Mouse (Mus musculus) liver, embryonic 14.5 days (tissue): ENCODE results near the gene Bcl2. TPM values are rescaled to one million over a fixed set of nuclear protein-coding genes. Genes with fewer than 3 reads are reported as not detected.

ENCODE experiments used
- ATAC-seq: fragments of 200-750 bp; cut with Nextera tagmentation; 2 replicates; pipeline ENCODE4 v1.8.0; 2017; ENCODE audit warnings: moderate number of reproducible peaks, mild to moderate bottlenecking, moderate library complexity; ENCODE audit not compliant: insufficient read depth
- DNase-seq, 3 experiments: peaks; one replicate each; pipeline ENCODE4 v3.0.0-alpha.2; 2012 to 2013; ENCODE audit warnings: low read depth in 3 of 3, low spot score in 3 of 3
- H3K27ac ChIP-seq: fragments of 300-500 bp; sonication (generic); 2 replicates; pipeline ENCODE4 v1.5.1; 2014; ENCODE audit warnings: moderate library complexity, mild to moderate bottlenecking, control low read depth, inconsistent platforms
- H3K27me3 ChIP-seq: fragments of 300-500 bp; sonication (generic); 2 replicates; pipeline ENCODE4 v1.6.1; 2014; ENCODE audit warnings: mild to moderate bottlenecking, low read length, moderate library complexity; ENCODE audit not compliant: control insufficient read depth, insufficient read depth
- H3K36me3 ChIP-seq: fragments of 300-500 bp; sonication (generic); replicated peaks from 2 replicates; pipeline ENCODE4 v1.6.1; 2014; ENCODE audit warnings: low read depth; ENCODE audit not compliant: control insufficient read depth, insufficient read depth
- H3K4me1 ChIP-seq, 2 experiments: fragments of 200-500 bp in 1 of 2; fragments of 300-500 bp in 1 of 2; sonication (generic) in 1 of 2; replicated peaks; 2 replicates each; pipeline ENCODE4 v1.6.1; 2012 to 2014; ENCODE audit warnings: antibody characterized with exemption in 1 of 2, inconsistent platforms in 1 of 2, low read length in 1 of 2; ENCODE audit not compliant: control insufficient read depth in 2 of 2, insufficient read depth in 2 of 2
- H3K4me2 ChIP-seq: fragments of 300-500 bp; sonication (generic); 2 replicates; pipeline ENCODE4 v1.6.1; 2014; ENCODE audit warnings: low read depth, mild to moderate bottlenecking, control low read depth, moderate library complexity
- H3K4me3 ChIP-seq, 2 experiments: fragments of 200-500 bp in 1 of 2; fragments of 300-500 bp in 1 of 2; sonication (generic) in 1 of 2; 2 replicates each; pipeline ENCODE4 v1.5.1; 2012 to 2014; ENCODE audit warnings: low read depth in 2 of 2, low read length in 2 of 2, mild to moderate bottlenecking in 2 of 2, control low read depth in 1 of 2, inconsistent platforms in 1 of 2, moderate library complexity in 1 of 2; ENCODE audit not compliant: insufficient read depth in 1 of 2
- H3K9ac ChIP-seq: fragments of 300-500 bp; sonication (generic); replicated peaks from 2 replicates; pipeline ENCODE4 v1.6.1; 2014; ENCODE audit warnings: mild to moderate bottlenecking, control low read depth, moderate library complexity
- H3K9me3 ChIP-seq: fragments of 300-500 bp; sonication (generic); 2 replicates; pipeline ENCODE4 v1.6.1; 2016; ENCODE audit warnings: low read length, mixed read lengths; ENCODE audit not compliant: control insufficient read depth
- CTCF ChIP-seq: IDR thresholded peaks from 2 replicates; pipeline ENCODE4 v1.5.1; 2016; ENCODE audit warnings: antibody characterized with exemption, low read depth, control low read depth
- EP300 ChIP-seq: IDR thresholded peaks from 2 replicates; pipeline ENCODE4 v1.6.1; 2016; ENCODE audit warnings: antibody characterized with exemption, low read depth
- WGBS: fragments of 180-500 bp; shearing (Covaris S2); extraction: QIAGEN DNeasy Blood & Tissue Kit; methylation state at CpG from one replicate; pipeline ENCODE4 v1.1.7; 2014; ENCODE audit not compliant: insufficient replicate concordance; 5-methylcytosine and 5-hydroxymethylcytosine counted together
- polyA plus RNA-seq, 2 experiments: library from polyadenylated mRNA; depleted of rRNA in 1 of 2; stranded (reverse) in 1 of 2; unstranded in 1 of 2; fragments of >200 nt; fragmentation: Nextera tagmentation in 1 of 2; extraction: Ambion mirVana in 1 of 2; gene quantifications; 2 replicates each; pipeline versions ENCODE4 v1.2.1 to v1.2.3; 2012 to 2014

Bcl2 gene
- polyA plus RNA-seq, 2 experiments, result 0.38 to 0.43 TPM

DNA sequence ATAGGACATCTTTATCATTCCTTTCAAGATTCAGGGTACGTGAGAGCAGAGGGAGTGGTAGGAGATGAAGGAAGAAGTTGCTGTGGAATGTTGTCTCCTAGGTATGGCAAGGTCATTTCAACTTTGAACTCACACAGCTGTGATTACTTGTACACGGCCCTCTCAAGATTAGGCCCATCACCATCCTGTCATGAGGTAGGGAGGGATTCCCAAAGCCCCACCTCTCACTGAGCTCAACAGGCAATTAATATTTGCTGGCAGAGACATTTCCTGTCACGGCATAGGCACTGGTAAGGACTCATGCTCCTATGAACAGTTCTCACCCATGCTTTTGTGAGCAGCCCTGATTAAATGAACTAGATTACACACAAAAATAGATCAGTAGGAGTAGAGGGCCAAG is 80.9 kb downstream of the Bcl2 start:
- Histone ChIP-seq H3K4me1 (peaks cover 0 to 8% of the 10 kb centered on the region in 2 experiments; a peak in 1 of 4 replicates), H3K9ac (no peak overlapping the region), H3K36me3 (no peaks in the 10 kb centered on the region), H3K9me3 (no peaks in the 10 kb centered on the region), H3K4me2 (no peak overlapping the region), H3K27ac (no peak overlapping the region), H3K4me3 (no peak overlapping the region), H3K27me3 (no peaks in the 10 kb centered on the region)
- DNase-seq, result no peak
- WGBS, result 38% methylated on average over 3 of the region's 3 CpGs
- TF ChIP-seq CTCF (no peak), EP300 (no peak)
- ATAC-seq, result no peak

DNA sequence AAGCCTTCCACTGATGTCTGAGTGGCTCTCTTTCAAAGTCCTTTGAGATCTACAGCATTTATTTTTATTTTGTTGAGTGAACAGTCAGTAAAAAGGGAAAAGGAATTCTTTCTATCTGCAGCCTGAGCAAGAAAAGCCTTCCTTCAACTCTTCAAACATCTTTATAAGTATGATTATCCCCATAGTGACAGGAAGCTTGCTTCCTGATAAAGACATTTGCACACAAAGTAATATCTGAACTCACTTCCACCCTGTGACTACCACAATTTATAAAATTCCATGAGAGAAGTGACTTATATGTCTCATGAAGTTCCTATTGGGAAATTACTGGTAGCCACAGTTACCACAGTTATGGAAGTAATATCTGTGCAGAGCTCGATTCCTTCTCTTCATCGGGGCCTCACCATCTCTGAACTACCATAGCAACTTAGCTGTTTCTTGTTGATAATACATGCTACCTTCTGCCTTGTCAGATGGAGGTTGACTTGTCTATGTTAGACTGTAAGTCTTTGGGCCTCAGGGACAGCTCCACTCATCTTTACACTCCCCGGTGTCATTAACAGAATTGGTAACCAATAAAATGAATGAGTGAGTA is 82.1 kb downstream of the Bcl2 start:
- H3K9me3 ChIP-seq, result no peaks in the 10 kb centered on the region
- TF ChIP-seq CTCF (no peak), EP300 (no peak)
- H3K9ac ChIP-seq, result no peak overlapping the region
- H3K4me1 ChIP-seq, result peaks cover 0 to 8% of the 10 kb centered on the region in 2 experiments; a peak in 1 of 4 replicates
- ATAC-seq (no peak), DNase-seq (no peak)
- no peaks in the 10 kb centered on the region for H3K27me3 ChIP-seq
- H3K36me3 ChIP-seq, result no peaks in the 10 kb centered on the region
- no peak overlapping the region for H3K4me3 ChIP-seq
- H3K4me2 ChIP-seq, result no peak overlapping the region
- WGBS, result 38% methylated on average over 3 of the region's 3 CpGs
- H3K27ac ChIP-seq, result no peak overlapping the region

DNA sequence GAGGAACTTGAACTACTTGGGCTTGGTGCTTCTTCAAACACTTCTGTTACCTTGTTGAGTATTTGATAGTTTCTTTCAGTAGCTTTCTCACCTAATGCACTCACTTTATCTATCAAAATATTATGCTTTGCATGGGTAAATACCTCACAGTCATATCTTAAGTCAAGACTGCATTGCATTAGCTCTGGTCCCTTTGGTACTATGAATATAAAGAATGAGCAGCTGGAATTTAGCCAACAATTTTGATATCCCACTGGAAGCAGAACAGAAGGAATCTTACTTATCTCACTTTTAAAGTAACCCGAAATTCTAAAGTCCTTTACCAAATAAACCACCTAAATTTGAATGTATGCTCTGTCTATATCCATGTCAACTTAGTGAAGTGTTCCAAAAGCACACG is 83.1 kb downstream of the Bcl2 start:
- no peaks in the 10 kb centered on the region for H3K36me3 ChIP-seq
- H3K4me3 ChIP-seq, result no peak overlapping the region
- H3K9me3 ChIP-seq, result no peaks in the 10 kb centered on the region
- H3K27me3 ChIP-seq, result no peaks in the 10 kb centered on the region
- H3K4me2 ChIP-seq, result no peak overlapping the region
- DNase-seq (no peak), ATAC-seq (no peak)
- peaks cover 0 to 8% of the 10 kb centered on the region in 2 experiments; a peak in 1 of 4 replicates for H3K4me1 ChIP-seq
- no peak overlapping the region for H3K27ac ChIP-seq
- no peak overlapping the region for H3K9ac ChIP-seq
- 61% methylated on average over 2 of the region's 2 CpGs for WGBS
- no peak for TF ChIP-seq EP300
- no peak for TF ChIP-seq CTCF

DNA sequence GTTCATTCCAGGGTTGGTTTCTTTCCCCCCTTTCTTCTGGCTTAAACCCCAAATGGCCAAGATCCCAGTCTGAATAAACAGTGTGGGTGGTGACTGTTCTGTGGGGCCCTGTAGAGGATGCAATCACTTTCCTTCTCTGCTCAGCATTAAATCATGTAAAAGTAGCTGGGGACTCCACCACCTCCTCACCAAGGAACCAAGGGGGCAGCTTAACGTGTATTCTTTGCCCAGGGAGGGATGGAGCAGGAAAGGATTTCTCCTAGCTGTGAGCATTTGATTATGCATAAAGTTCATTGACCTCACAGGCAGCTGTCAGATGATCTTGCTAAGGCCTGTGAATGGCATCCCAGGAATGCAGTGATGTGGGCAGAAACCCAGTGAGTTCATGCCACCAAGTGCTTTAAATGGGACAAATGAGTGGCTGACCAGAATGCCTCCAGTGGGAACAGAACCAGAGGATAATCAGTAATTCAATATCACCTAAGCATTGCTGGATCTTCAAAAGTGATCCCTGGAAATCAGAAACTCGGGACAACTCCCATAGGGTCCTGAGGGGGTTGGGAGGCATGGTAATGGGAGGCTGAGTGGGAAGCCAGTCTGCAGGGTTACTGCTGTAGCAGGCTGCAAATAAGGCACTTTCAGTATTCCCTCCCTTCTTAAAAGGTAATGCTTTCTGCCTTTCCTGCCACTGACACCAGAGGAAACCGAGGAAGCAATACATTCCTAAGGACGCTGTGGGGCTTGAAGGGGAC is 84.0 kb downstream of the Bcl2 start:
- H3K4me2 ChIP-seq, result no peak overlapping the region
- H3K36me3 ChIP-seq, result no peaks in the 10 kb centered on the region
- no peak overlapping the region for H3K9ac ChIP-seq
- no peak for DNase-seq
- peaks cover 0 to 6% of the 10 kb centered on the region in 2 experiments; a peak in 1 of 4 replicates for H3K4me1 ChIP-seq
- H3K9me3 ChIP-seq, result no peaks in the 10 kb centered on the region
- H3K4me3 ChIP-seq, result no peak overlapping the region
- WGBS, result 41% methylated on average over 4 of the region's 4 CpGs
- H3K27ac ChIP-seq, result no peak overlapping the region
- no peak for TF ChIP-seq CTCF
- no peak for TF ChIP-seq EP300
- no peaks in the 10 kb centered on the region for H3K27me3 ChIP-seq
- ATAC-seq, result no peak

DNA sequence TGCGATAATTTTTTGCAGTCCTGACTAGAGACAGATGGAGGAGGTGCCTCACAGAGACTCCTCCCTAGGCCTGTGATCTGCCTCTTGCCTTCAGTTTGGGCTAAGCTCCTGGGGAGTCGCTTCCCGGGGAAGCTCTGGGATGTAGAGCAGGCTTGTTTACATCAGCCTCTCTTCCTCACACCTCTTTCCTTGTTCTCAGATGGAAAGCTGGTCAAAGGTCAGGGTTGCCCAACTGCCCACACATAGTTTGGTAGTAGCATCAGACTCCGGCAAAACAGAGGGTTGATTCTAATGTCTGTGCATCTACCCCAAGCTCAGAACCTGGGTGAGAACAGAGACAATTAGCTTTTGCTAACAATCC is 84.6 kb downstream of the Bcl2 start:
- no peak overlapping the region for H3K4me2 ChIP-seq
- H3K4me1 ChIP-seq, result peaks cover 0 to 6% of the 10 kb centered on the region in 2 experiments; a peak in 1 of 4 replicates
- no peaks in the 10 kb centered on the region for H3K36me3 ChIP-seq
- DNase-seq (no peak), ATAC-seq (no peak)
- no peaks in the 10 kb centered on the region for H3K9me3 ChIP-seq
- no peak overlapping the region for H3K27ac ChIP-seq
- no peak overlapping the region for H3K9ac ChIP-seq
- H3K4me3 ChIP-seq, result no peak overlapping the region
- WGBS, result 28% methylated on average over 4 of the region's 4 CpGs
- no peaks in the 10 kb centered on the region for H3K27me3 ChIP-seq
- TF ChIP-seq EP300 (no peak), CTCF (no peak)
